Mouse (Mus musculus): Measurements from ENCODE around the gene Kdelc2. TPM values are rescaled to one million over a fixed set of nuclear protein-coding genes. Genes with fewer than 3 reads are reported as not detected.

Gene Kdelc2
- total RNA-seq, 1 experiment from 2014 or later: 0.35 TPM

DNA sequence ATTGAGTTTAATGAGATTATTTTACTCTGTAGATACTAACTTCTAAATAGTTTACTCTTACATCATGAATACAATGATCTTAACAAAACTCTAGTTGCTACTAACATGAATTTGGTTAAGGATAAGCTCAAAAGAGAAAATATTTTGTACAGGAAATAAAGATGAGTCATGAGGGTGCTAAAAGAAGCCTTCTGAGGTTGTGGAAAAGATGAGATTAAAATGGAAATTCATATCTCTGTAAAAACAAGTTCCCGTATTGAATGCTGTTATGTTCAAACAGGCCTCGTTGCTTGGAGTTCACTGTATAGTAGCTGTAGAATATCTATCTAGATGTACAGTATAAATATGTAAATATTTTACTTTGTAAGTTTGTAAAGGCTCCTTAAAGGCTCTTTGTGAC lies 3.2 kb upstream of the Kdelc2 start:
- ATAC-seq (ENCODE audit: extremely low read depth, insufficient number of reproducible peaks, low FRiP score, poor library complexity, severe bottlenecking): no peak

DNA sequence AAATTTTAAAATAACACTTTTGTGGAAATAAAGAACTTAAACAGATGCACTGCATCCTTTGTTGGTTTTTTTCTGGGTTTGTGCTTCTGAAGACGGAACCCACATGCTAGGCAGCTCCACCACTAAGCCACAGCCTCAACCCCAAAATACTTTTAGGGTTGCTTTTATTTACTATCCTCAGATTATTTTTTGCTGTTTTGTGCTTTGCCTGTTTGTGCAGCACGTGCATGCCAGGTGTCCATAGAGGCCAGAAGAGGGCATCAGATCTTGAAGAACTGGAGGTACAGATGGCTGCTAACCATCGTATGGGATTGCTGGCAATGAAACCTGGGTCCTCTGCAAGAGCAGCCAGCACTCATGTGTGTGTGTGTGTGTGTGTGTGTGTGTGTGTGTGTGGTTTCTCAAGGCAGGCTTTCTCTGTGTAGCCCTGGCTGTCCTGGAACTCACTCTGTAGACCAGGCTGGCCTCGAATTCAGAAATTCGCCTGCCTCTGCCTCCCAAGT lies 2.7 kb upstream of the Kdelc2 start:
- no peak for ATAC-seq (ENCODE audit: extremely low read depth, insufficient number of reproducible peaks, low FRiP score, poor library complexity, severe bottlenecking)

DNA sequence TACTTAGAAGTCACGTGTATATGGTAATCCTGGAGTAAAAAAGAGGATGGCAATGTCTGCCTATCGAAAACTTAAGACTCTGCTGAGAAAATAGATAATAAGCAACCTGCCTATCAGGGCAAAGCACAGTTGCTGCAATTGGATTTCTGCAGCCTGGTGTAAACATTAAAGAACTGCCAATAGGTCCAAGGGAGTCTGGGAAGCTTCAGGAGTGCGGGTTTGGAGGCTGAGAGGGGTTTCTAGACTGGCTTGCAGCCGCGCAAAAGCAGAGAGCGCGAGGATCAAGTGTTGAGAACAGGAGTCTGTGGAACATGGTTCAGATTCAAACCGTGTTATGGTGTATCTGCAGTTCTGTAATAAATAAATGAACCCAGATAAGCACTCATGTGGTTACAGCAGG lies 1.0 kb downstream of the Kdelc2 start:
- no peak for ATAC-seq (ENCODE audit: extremely low read depth, insufficient number of reproducible peaks, low FRiP score, poor library complexity, severe bottlenecking)

- no peak for ATAC-seq (ENCODE audit: extremely low read depth, insufficient number of reproducible peaks, low FRiP score, poor library complexity, severe bottlenecking)
These were observed 3.6 kb downstream of the Kdelc2 start for GRCm38 (mm10) chr9:53387431-53387830.

GRCm38 (mm10) chr9:53389109-53389508 lies 5.3 kb downstream of the Kdelc2 start:
- no peak for ATAC-seq (ENCODE audit: extremely low read depth, insufficient number of reproducible peaks, low FRiP score, poor library complexity, severe bottlenecking)

DNA sequence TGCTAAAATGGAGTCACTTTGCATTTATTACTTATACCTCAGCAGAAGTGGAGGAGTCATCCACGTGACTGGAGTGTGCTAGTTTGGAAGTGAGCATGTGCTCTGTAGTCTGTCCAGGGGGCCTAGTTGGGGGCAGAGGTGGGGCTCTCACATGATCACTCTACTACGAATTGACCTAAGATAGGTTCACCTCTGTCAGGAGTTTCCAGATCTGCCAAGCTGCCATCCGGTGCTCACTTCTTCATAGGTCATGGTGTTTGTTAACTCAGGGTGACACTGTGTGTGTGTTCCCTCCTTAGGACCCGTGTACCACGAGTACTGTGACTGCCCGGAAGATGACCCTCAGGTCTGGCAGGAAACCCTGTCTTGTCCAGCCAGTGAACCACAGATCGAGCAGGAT lies 6.3 kb downstream of the Kdelc2 start:
- ATAC-seq (ENCODE audit: extremely low read depth, insufficient number of reproducible peaks, low FRiP score, poor library complexity, severe bottlenecking): no peak

GRCm38 (mm10) chr9:53397685-53398387 lies 14.0 kb downstream of the Kdelc2 start:
- ATAC-seq (ENCODE audit: extremely low read depth, insufficient number of reproducible peaks, low FRiP score, poor library complexity, severe bottlenecking): no peak

GRCm38 (mm10) chr9:53398388-53398700 lies 14.5 kb downstream of the Kdelc2 start:
- no peak for ATAC-seq (ENCODE audit: extremely low read depth, insufficient number of reproducible peaks, low FRiP score, poor library complexity, severe bottlenecking)

DNA sequence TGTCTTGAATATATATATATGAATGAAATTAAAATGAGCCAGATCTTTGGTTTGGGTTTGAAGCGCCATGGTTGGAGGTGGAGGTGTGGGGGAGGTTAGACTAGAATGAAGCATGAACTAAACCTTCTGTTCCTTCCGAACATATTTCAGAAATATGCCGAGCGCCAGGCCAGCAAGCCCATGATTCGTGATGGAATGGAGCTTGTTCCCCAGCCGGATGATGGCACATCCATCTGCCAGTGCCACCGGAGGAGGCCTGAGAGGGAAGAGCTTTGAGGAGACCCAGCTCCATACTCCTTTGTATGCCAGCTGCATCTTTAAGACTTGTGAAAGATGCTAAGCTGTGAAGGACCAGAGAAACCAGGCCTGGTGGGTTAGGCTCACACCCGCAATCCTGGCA lies 15.7 kb downstream of the Kdelc2 start:
- ATAC-seq (ENCODE audit: extremely low read depth, insufficient number of reproducible peaks, low FRiP score, poor library complexity, severe bottlenecking): no peak

GRCm38 (mm10) chr9:53400696-53401095 lies 16.9 kb downstream of the Kdelc2 start:
- ATAC-seq (ENCODE audit: extremely low read depth, insufficient number of reproducible peaks, low FRiP score, poor library complexity, severe bottlenecking): no peak

DNA sequence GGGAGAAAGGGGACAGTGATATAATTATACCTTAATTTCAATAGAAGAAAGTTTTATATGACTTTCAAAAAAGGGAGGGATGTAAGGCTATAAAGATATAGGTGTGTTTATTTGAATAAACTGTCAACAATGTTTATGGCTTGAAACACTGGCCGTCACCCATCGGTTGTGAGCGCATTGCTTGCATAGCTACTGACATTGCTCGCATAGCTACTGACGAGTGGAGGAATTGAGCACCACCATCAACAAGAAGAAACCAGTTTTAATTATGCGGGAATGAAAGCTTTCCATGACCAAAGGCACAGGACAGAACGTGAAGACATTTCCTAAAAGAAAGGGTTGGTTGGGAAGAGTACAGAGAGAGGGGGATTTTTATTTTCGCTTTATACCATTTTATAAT lies 17.3 kb downstream of the Kdelc2 start:
- no peak for ATAC-seq (ENCODE audit: extremely low read depth, insufficient number of reproducible peaks, low FRiP score, poor library complexity, severe bottlenecking)

- ATAC-seq (ENCODE audit: extremely low read depth, insufficient number of reproducible peaks, low FRiP score, poor library complexity, severe bottlenecking): no peak
These were observed 18.5 kb downstream of the Kdelc2 start, which contains the start of gene 4930550C14Rik for GRCm38 (mm10) chr9:53402291-53402711. Gene 4930550C14Rik (plus strand): TSS chr9:53402325.

DNA sequence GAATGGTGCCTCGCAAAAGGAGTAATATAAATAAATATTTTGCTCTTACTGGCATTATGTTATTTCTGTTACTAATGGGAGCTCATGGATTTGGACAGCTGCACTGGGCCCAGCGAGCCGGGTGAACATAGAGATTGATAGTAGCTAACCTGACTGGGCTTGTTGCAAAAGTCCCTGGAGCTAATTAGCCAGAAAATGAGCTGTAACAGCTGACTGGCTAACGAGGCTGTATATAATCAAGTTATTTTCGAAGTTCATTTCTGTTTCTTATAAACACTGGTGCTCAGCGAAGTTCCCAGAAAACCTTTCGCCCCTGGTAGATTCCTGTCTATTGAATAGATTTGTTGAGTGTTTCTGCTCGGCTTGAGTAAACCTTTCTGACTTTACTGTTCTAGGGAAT lies 19.2 kb downstream of the Kdelc2 start:
- no peak for ATAC-seq (ENCODE audit: extremely low read depth, insufficient number of reproducible peaks, low FRiP score, poor library complexity, severe bottlenecking)

- ATAC-seq (ENCODE audit: extremely low read depth, insufficient number of reproducible peaks, low FRiP score, poor library complexity, severe bottlenecking): no peak
These were observed 20.4 kb downstream of the Kdelc2 start for GRCm38 (mm10) chr9:53404050-53404752.

DNA sequence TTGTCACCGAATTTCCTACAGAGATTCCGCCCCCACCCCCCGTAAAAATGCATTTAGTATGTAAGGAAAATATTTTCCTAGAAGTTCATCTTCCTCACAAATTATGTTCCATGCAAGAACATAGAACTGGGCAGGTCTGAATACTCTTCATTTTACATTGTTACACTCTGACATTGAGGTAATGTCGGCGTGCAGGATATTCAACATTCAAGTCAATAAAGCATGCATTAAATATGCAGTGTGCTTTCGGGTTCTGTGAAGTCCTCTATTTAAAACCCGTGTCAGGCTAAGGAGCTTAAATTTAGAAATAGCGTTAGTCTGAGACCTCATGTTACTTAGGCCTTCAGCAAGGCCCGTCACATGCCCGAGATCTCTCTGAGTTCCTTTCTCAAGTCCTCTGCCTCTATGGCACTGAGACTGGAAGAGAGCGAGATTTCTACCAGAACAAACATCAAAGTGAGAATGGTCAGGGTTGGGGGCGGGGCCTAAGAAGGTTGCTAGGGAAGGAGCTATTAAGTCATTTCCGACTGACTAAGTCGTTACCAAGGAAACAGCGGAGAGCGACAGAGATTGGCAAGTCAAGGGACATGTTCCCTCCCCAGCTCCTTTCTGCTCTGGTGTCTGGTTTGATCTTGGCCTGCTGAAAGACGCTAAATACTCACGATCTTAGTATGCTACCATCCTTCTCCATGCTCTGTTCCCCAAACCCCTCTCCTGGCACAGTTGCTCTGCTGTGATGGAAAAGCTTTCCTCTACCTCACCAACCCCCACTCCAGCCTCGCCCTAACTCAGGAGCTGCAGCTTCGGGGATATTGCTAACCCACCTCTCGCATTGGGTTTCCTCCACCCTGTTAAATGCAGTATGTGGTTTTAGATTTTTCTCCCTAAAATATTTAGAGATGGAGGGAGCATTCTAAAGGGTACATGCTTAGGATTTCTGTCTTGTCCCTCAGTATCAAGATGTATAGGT lies 21.2 kb downstream of the Kdelc2 start:
- ATAC-seq (ENCODE audit: extremely low read depth, insufficient number of reproducible peaks, low FRiP score, poor library complexity, severe bottlenecking): peak; percentile 95

- no peak for ATAC-seq (ENCODE audit: extremely low read depth, insufficient number of reproducible peaks, low FRiP score, poor library complexity, severe bottlenecking)
These were observed 24.7 kb downstream of the Kdelc2 start for GRCm38 (mm10) chr9:53408548-53408947.

GRCm38 (mm10) chr9:53408953-53409361 lies 25.1 kb downstream of the Kdelc2 start:
- no peak for ATAC-seq (ENCODE audit: extremely low read depth, insufficient number of reproducible peaks, low FRiP score, poor library complexity, severe bottlenecking)

GRCm38 (mm10) chr9:53409427-53409826 lies 25.6 kb downstream of the Kdelc2 start:
- no peak for ATAC-seq (ENCODE audit: extremely low read depth, insufficient number of reproducible peaks, low FRiP score, poor library complexity, severe bottlenecking)

GRCm38 (mm10) chr9:53422133-53422896 lies 38.5 kb downstream of the Kdelc2 start:
- no peak for ATAC-seq (ENCODE audit: extremely low read depth, insufficient number of reproducible peaks, low FRiP score, poor library complexity, severe bottlenecking)

All from neutrophil, adult 5-6 weeks (primary cell).